Mouse (Mus musculus): Measurements from ENCODE around the gene Pex11g. TPM values are rescaled to one million over a fixed set of nuclear protein-coding genes. Genes with fewer than 3 reads are reported as not detected.

Gene Pex11g
- polyA plus RNA-seq, 1 experiment from 2014 or later: 4.5 TPM

DNA sequence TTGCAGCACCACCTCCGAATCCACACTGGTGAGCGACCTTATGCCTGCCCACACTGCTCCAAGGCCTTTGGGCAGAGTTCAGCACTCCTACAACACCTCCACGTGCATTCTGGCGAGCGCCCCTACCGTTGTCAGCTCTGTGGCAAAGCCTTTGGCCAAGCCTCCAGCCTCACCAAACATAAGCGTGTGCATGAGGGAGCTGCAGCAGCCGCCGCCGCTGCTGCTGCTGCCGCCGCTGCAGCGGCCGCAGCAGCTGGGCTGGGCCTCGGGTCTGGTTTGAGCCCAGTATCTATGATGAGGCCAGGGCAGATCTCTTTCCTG, 28.9 kb upstream of the Pex11g start:
- no peak overlapping the region for H3K27ac ChIP-seq (replicated peaks)
- 92% methylated on average over 15 of the region's 15 CpGs for WGBS
- no peak for DNase-seq (ENCODE audit: low spot score)
- H3K9me3 ChIP-seq (replicated peaks): peaks cover 23% of the 10 kb centered on the region
- peaks cover 45% of the 10 kb centered on the region for H3K36me3 ChIP-seq
- H3K27me3 ChIP-seq (ENCODE audit: low read depth, poor library complexity, severe bottlenecking): no peaks in the 10 kb centered on the region
- H3K4me3 ChIP-seq: peak overlapping the region; percentile 19; the same call in 1 of the 2 replicates
- peaks cover 38% of the 10 kb centered on the region for H3K4me1 ChIP-seq

- Histone ChIP-seq H3K27ac (replicated peaks) (no peak overlapping the region), H3K9me3 (replicated peaks) (peaks cover 23% of the 10 kb centered on the region), H3K4me1 (peaks cover 32% of the 10 kb centered on the region), H3K27me3 (ENCODE audit: low read depth, poor library complexity, severe bottlenecking) (no peaks in the 10 kb centered on the region), H3K36me3 (peaks cover 45% of the 10 kb centered on the region), H3K4me3 (peak overlapping the region; percentile 19; the same call in 1 of the 2 replicates)
- DNase-seq (ENCODE audit: low spot score): no peak
- 93% methylated on average over 44 of the region's 44 CpGs for WGBS
These were observed 28.3 kb upstream of the Pex11g start for GRCm38 (mm10) chr8:3495578-3496427.

DNA sequence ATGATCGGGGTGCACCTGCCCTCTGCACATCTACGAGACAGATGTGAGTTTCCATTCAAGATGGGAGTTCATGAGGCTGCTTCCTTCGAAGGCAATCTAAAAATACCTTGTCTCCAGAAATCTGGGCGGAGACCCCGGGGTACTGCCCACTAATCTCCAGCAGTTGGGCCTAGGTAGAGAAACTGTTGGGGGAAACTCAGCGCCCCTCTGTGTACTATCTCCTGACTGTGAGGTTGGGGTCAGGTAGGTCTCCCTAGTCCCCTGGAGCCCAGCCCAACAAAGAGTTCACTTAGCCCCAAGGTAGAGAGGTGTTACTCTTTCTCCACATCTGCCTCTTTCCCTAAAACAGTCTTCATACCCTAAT, 26.3 kb upstream of the Pex11g start:
- no peak for DNase-seq (ENCODE audit: low spot score)
- Histone ChIP-seq H3K9me3 (replicated peaks) (peaks cover 23% of the 10 kb centered on the region), H3K4me1 (peaks cover 25% of the 10 kb centered on the region), H3K27ac (replicated peaks) (peak overlapping the region; percentile 99), H3K36me3 (peaks cover 45% of the 10 kb centered on the region), H3K27me3 (ENCODE audit: low read depth, poor library complexity, severe bottlenecking) (no peaks in the 10 kb centered on the region), H3K4me3 (peak overlapping the region; percentile 90)
- 59% methylated on average over 6 of the region's 6 CpGs for WGBS

DNA sequence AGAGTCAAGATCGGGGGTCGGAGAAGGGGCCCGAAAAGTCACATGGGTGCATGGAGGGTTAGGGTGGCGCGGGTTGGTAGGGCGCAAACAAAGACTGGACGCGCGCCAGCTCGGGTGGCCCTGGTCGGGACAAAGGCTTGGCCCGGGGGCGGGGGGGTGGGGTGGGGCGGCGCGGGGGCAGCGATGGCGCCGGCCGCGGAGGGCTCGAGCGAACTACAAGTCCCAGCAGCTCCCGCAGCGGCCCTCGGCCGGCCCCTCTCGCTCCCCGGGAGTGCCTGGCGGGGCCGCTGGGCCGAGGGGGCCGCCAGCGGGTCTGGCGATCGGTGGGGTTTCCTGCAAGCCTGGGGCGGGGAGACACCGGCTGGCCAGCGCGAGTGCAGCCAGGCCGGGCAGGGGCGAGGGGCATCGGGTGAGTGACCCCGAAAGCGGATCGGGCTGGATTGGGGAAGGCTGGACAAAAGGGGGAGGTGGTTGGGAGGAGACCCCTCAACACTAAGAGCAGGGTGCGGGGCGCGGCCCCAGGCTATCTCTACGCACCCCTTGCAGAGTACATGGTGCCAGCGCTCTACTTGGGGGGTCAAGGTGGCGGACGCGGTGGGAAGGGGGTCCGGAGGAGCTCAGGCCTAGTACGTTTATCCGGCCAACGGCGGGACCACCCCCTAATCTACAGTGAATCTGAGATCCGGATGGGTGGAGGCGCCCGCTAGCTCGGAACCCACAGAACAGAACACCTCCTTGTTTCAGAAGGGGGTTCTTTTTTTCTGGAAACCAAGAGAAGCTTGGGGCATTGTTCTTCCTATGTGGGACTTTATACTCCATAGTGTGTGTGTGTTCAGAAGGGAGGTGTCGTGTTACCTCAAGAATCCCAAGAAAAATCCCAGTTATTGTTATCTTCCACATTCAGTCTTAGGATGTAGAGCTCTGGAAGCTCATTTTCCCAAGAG, 25.7 kb upstream of the Pex11g start, which contains the start of gene Zfp358:
Zfp358 (plus strand) TSS at position 238 of the 944 bp plus-strand sequence.
- Histone ChIP-seq H3K27ac (replicated peaks) (peak within 1 kb of the TSS; percentile 99), H3K4me3 (peak within 1 kb of the TSS; percentile 90), H3K4me1 (peaks cover 25% of the 10 kb centered on the region), H3K27me3 (ENCODE audit: low read depth, poor library complexity, severe bottlenecking) (no peaks in the 10 kb centered on the region), H3K9me3 (replicated peaks) (peaks cover 23% of the 10 kb centered on the region), H3K36me3 (peaks cover 42% of the 10 kb centered on the region)
- peak; percentile 91 for DNase-seq (ENCODE audit: low spot score)
- 1% methylated on average over 64 of the region's 64 CpGs for WGBS

- 34% methylated on average over 5 of the region's 5 CpGs for WGBS
- H3K9me3 ChIP-seq (replicated peaks): no peaks in the 10 kb centered on the region; the same call in 1 of the 2 replicates
- no peak overlapping the region for H3K27ac ChIP-seq (replicated peaks)
- H3K36me3 ChIP-seq: no peaks in the 10 kb centered on the region
- H3K4me3 ChIP-seq: no peak overlapping the region
- DNase-seq (ENCODE audit: low spot score): no peak
- no peaks in the 10 kb centered on the region for H3K27me3 ChIP-seq (ENCODE audit: low read depth, poor library complexity, severe bottlenecking)
- H3K4me1 ChIP-seq: no peaks in the 10 kb centered on the region
These were observed 17.7 kb upstream of the Pex11g start for GRCm38 (mm10) chr8:3485192-3485591.

- Histone ChIP-seq H3K9me3 (replicated peaks) (no peaks in the 10 kb centered on the region; the same call in 1 of the 2 replicates), H3K36me3 (no peaks in the 10 kb centered on the region), H3K4me3 (no peak overlapping the region), H3K4me1 (no peaks in the 10 kb centered on the region), H3K27ac (replicated peaks) (no peak overlapping the region), H3K27me3 (ENCODE audit: low read depth, poor library complexity, severe bottlenecking) (no peaks in the 10 kb centered on the region)
- WGBS: 91% methylated on average over 7 of the region's 7 CpGs
- no peak for DNase-seq (ENCODE audit: low spot score)
These were observed 16.1 kb upstream of the Pex11g start for GRCm38 (mm10) chr8:3483546-3483945.

DNA sequence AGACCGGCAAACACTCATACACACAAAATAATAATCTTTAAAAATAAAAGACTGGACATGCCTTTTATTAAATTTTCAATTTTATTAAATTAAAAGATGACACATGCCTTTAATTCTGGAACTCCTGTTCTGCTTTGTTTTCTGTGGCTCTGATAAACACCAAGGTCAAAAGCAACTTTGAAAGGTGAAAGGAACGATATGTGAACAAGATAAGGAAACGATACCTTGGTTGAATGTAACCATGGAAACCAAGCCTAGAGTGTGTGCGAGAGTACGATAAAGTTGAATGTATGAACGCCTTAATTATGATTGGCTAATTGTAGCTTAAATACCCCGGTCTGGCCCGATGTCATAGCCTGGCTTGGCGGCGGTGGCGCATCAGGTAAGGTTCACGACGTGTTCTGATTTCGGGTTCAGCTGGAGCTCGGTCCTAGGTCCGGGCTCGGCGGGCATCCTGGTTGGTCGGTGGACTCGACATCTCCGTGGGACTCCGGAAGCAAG, 14.8 kb upstream of the Pex11g start:
- WGBS: 86% methylated on average over 22 of the region's 22 CpGs
- H3K27ac ChIP-seq (replicated peaks): no peak overlapping the region
- no peak overlapping the region for H3K4me3 ChIP-seq
- no peaks in the 10 kb centered on the region for H3K4me1 ChIP-seq
- H3K27me3 ChIP-seq (ENCODE audit: low read depth, poor library complexity, severe bottlenecking): peaks cover 6% of the 10 kb centered on the region
- no peaks in the 10 kb centered on the region for H3K36me3 ChIP-seq
- no peak for DNase-seq (ENCODE audit: low spot score)
- H3K9me3 ChIP-seq (replicated peaks): no peaks in the 10 kb centered on the region

DNA sequence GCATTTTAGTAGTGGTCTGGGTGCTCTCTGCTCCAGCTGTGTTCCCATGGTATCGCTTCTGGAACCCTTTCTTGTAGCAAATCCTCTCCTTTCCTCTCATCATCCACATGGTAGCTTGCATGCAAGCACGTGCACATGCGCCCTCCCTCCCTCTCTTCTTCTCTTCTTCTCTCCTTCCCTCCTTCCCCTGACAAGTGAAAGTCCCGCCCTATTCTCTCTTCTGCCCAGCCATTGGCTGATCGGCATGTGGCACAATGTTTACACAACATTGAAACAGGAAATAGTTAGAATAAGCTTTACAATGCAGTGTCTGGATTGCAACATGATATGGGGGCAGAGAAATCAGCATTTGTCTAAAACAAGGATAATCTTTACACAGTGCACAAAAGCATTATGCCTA, 14.1 kb upstream of the Pex11g start:
- Histone ChIP-seq H3K27me3 (ENCODE audit: low read depth, poor library complexity, severe bottlenecking) (peaks cover 12% of the 10 kb centered on the region), H3K4me3 (no peak overlapping the region), H3K36me3 (no peaks in the 10 kb centered on the region), H3K9me3 (replicated peaks) (no peaks in the 10 kb centered on the region), H3K4me1 (no peaks in the 10 kb centered on the region), H3K27ac (replicated peaks) (no peak overlapping the region)
- no peak for DNase-seq (ENCODE audit: low spot score)
- 64% methylated on average over 5 of the region's 5 CpGs for WGBS

DNA sequence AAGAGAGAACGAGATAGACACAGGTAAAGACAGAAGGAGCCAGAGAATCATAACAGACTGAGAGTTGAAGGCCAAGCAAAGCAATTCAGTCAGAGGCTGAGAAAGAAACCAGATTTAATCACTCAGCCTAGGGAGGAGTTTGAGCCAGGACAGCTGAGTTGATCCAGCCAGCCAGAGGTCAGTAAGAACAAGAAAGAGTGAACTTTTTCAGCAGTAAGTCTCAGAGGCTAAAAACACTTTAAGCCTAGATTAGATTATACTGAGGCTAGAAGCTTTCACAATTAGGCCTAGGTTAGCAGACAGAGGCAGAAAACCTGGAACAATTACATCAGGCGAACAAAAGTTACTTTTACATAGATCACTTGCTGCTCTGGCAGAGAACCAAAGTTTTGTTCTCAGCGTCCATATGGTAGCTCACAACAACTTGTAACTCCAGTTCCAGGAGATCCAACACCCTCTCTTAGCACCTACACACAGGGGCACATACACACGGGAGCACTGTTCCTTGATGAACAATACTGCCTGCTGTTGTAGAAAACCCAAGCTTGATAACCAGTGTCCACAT, 12.8 kb upstream of the Pex11g start:
- Histone ChIP-seq H3K4me3 (no peak overlapping the region), H3K9me3 (replicated peaks) (no peaks in the 10 kb centered on the region), H3K27me3 (ENCODE audit: low read depth, poor library complexity, severe bottlenecking) (peaks cover 25% of the 10 kb centered on the region), H3K4me1 (no peaks in the 10 kb centered on the region), H3K27ac (replicated peaks) (no peak overlapping the region), H3K36me3 (no peaks in the 10 kb centered on the region)
- DNase-seq (ENCODE audit: low spot score): no peak
- WGBS: 84% methylated on average over 4 of the region's 4 CpGs

GRCm38 (mm10) chr8:3475715-3476429, 8.4 kb upstream of the Pex11g start:
- WGBS: 30% methylated on average over 37 of the region's 37 CpGs
- Histone ChIP-seq H3K9me3 (replicated peaks) (no peaks in the 10 kb centered on the region), H3K4me3 (peak overlapping the region; percentile 40), H3K27ac (replicated peaks) (no peak overlapping the region; the same call in 1 of the 2 replicates), H3K36me3 (no peaks in the 10 kb centered on the region), H3K4me1 (no peaks in the 10 kb centered on the region), H3K27me3 (ENCODE audit: low read depth, poor library complexity, severe bottlenecking) (peaks cover 30% of the 10 kb centered on the region)
- DNase-seq (ENCODE audit: low spot score): no peak

- H3K36me3 ChIP-seq: no peaks in the 10 kb centered on the region
- H3K4me1 ChIP-seq: peaks cover 11% of the 10 kb centered on the region
- no peak within 1 kb of the TSS for H3K4me3 ChIP-seq
- H3K27me3 ChIP-seq (ENCODE audit: low read depth, poor library complexity, severe bottlenecking): peaks cover 7% of the 10 kb centered on the region
- H3K9me3 ChIP-seq (replicated peaks): no peaks in the 10 kb centered on the region
- H3K27ac ChIP-seq (replicated peaks): no peak within 1 kb of the TSS
- DNase-seq (ENCODE audit: low spot score): no peak
These were observed 3.1 kb upstream of the Pex11g start, which contains the start of gene Tex45 for GRCm38 (mm10) chr8:3470562-3470961. Tex45 (plus strand) TSS chr8:3470862.

DNA sequence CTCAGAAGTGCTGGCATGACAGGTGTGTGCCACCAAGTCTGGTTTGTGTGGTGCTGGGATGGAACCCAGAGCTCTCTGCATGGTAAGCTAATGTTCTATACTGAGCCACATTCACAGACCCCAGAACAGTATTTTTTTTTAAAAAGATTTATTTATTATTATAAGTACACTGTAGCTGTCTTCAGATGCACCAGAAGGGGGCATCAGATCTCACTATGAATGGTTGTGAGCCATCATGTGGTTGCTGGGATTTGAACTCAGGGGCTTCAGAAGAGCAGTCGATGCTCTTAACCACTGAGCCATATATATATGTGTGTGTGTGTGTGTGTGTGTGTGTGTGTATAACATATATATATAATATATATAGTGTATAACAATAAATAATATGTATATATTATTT, 1.4 kb upstream of the Pex11g start:
- Histone ChIP-seq H3K36me3 (no peaks in the 10 kb centered on the region), H3K4me1 (peaks cover 11% of the 10 kb centered on the region), H3K27ac (replicated peaks) (no peak overlapping the region), H3K27me3 (ENCODE audit: low read depth, poor library complexity, severe bottlenecking) (no peaks in the 10 kb centered on the region), H3K9me3 (replicated peaks) (no peaks in the 10 kb centered on the region), H3K4me3 (no peak overlapping the region)
- WGBS: 81% methylated on average over 1 of the region's 1 CpGs
- no peak for DNase-seq (ENCODE audit: low spot score)

All from midbrain, embryonic 10.5 days (tissue).